Mouse (Mus musculus): ENCODE data around the gene Zfp322a.

DNA sequence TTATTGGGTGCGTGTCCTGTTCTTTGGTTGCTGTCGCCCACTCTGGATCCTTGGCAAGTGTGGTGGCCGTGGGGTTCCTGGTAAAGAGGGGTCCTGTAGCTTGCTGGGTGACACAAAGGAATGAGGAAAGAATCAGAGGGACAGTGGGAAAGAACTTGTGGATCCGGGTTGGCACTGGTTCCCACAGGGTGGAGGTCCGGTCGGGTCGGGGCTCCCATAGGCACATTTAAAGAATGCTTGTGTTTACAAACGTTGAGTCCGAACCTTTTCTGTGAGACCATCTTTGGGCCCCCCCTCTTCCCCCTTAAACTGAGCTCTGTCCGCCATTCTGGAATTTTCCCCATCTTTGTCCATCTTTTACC is 62.3 kb downstream of the Zfp322a start:
- TF ChIP-seq POLR2A (IDR thresholded peaks at IDR 0.05; ENCODE audit: insufficient read length, low read depth) (no peak), CEBPB (IDR thresholded peaks at IDR 0.05; ENCODE audit: insufficient read depth, poor library complexity, severe bottlenecking) (no peak), MAX (IDR thresholded peaks at IDR 0.05; ENCODE audit: low read depth) (no peak), E2F4 (IDR thresholded peaks at IDR 0.05; ENCODE audit: insufficient read depth) (no peak), REST (IDR thresholded peaks at IDR 0.05; ENCODE audit: insufficient read depth, insufficient read length) (no peak), USF1 (IDR thresholded peaks at IDR 0.05; ENCODE audit: low read depth) (no peak), MYOG (IDR thresholded peaks at IDR 0.05; ENCODE audit: control insufficient read depth in 1 of 3, insufficient read depth in 1 of 3, insufficient read length in 2 of 3, low read depth in 2 of 3) (no peak), POLR2AphosphoS2 (IDR thresholded peaks at IDR 0.05; ENCODE audit: insufficient read length, low read depth) (no peak)
